Mouse (Mus musculus) T-helper 2 cell (primary cell): ENCODE measurements at regions not wholly inside any gene's neighbourhood (a gene's known extent, or its start where the extent isn't known, plus 50 kb on each side); places are given as distances from the start of the nearest gene placed in this dataset.
"Not testable (repeated sequence)": the region's sequence is repeated elsewhere in the genome, so short reads cannot be mapped to it uniquely, and the experiment has no call there.

Source experiments
- in situ Hi-C: fragments of 300-600 bp; cut with MboI, MseI; formaldehyde crosslinking; loops from one replicate; pipeline ENCODE4 v1.15.1; 2025; ENCODE audit warnings: high pct_unique_total_duplicates

DNA sequence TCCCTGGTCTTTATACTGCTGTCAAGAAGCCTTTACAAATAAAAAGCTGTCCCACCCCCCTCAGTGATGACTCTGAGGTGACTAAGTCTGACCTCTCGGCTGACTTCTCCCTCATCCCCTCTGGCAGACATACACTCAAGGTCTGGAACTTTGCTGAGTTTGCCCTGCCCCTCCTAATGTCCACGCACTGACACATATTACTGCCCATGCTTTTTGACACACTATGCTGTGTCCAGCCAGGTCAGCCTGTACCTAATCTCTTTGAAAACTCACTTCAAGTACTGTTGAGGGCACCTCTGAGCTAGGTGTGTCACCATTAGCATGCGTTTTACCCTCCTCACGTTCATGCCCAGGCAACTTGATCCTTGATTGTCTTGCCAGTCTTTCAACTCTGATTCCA is 164.9 kb upstream of the Frmd6 start:
- in situ Hi-C loops = no loop called here

DNA sequence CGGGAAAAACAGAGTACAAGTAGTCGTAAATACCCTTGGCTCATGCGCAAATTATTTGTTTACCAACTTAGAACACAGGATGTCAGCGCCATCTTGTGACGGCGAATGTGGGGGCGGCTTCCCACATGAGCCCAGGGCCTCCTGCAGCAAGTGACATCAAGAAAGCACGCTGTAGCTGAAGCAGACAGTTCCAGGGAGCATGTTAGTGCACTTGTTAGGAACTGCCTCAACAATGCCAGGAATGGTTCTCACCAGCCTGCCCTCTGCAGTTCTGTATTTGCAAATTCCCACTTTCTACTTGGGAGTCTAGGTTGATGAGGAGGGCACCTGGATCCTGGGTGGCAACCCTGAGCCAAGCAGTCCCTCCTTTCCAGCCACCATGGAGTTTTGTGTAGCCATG is 157.2 kb upstream of the Frmd6 start:
- in situ Hi-C loops = not testable (repeated sequence)

DNA sequence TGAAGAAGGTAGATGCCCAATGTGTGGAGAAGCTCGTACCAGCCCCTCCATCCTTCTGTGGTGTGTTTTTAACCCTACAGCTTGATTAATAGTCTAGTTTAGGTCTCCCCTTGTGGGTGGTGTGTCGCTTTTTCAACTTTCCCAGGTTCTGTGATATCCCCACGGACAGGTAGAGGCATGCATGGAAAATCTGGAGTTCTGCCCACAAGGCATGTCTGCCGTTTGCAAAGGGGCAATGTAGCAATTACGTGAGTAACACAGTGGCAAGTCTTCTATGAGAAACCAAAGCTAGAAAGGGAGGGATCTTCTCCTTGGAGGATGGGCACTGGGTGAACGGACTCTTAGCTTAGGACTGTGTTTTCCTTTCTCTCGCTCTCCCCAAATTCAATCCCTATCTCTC is 153.2 kb upstream of the Frmd6 start:
- in situ Hi-C loops = no loop called here

DNA sequence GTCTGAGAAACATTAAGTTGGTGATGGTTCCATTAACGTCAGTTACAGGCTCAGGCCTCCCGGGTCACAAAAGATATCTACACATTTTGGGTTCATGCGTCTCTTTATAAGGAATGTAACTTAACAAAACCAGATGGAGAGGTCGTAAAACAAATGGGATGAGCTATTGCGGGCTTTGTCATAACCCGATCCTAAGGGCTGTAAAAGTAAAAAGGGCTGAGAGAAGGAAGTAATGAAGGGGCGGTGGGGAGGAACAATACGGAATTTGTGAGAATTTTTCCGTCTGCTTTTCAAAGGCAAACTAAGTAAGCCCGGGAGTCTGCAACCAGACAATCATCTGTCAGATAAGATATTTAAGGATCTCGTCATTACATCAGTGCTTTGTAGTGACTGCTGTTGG is 152.1 kb upstream of the Frmd6 start:
- in situ Hi-C loops = no loop called here

- in situ Hi-C loops = no loop called here
Measured at GRCm38 (mm10) chr12:70674144-70674543, 151.2 kb upstream of the Frmd6 start.

DNA sequence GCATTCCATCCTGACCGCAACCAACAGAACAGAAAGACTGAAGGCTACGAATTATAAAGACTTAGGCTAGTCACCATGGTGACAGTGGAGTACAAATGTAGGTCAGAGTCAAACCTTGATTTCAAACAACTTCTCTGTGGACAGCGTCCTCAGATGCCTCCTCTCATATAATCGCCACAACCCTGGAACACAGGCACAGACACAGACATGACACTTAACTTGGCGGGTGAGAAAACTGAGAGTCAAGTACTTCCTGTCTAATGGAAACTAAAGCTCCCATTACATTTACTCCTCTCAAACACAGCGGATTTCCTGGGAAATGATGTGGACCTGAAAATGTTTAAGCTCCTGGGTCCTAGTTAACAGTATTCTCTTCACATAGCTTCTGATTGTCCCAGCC is 149.5 kb upstream of the Frmd6 start:
- in situ Hi-C loops = loop anchor here (25.0 kb wide), 1 partner anchor 1861 kb away; the partner anchor contains the start of gene Pcnx4

DNA sequence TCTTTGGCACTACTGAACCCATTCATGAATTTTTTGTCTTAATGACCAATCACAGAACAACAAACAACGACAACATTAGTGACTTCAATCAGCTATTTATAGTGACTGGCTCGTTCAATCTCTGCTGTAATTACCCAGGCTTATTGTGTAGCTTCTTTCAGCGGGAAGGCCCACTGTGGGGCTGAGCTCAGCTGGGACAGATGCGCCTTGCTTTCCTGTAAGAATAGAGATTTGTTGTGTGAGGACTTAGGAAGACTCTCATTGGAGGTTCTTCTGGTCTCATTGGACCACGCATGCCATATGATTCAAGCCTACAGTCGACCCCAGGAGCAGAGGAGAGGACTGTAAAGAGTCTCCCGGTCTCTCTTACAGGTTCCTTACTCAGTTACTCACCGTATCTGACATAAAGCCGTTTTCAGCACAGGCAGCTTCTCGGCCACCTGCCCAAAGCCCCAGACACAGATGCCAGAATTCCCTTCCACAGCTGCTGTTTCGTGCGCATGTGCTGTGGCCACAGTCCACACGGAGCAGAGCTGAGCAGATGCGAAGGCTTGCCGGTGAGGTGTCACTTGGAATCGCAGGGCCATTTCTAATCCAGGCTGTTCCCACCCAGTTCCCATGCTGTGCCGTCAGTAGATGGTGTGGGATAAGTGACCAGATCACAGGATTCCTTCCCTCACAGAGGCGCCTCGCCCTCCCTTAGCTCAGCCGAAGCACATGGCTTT is 145.5 kb upstream of the Frmd6 start:
- in situ Hi-C loops = loop anchor here (25.0 kb wide), 1 partner anchor 1857 kb away; the partner anchor contains the start of gene Pcnx4

DNA sequence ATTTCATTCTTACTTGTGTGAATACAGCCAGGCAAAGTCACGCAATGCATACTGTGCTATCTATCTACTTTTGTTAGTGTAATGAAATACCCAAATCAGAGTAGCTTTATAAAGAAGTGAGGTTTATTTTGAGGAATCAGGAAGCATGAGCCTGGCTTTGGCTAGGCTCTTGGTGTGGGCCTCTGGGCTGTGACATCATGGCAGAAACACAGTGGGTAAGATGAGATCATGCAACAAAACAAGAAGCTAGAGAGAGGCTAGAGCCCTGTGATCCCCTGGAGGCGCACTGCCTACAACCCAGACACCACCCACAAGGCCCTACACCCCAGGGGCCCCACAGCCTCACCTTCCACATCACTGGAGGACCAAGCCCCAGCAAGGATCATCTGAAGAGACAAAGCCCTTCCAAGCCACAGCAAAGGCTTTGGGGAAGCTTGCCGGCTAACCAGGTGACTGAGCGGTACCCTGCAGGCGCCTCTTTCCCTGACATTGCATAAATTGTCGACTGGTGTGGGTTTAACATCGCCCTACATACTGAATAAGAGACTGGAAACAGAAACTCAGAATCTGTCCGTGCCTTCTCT is 143.8 kb upstream of the Frmd6 start:
- in situ Hi-C loops = loop anchor here (25.0 kb wide), 1 partner anchor 1856 kb away; the partner anchor contains the start of gene Pcnx4

GRCm38 (mm10) chr12:70684354-70684753 is 141.0 kb upstream of the Frmd6 start:
- in situ Hi-C loops = loop anchor here (25.0 kb wide), 1 partner anchor 1853 kb away; the partner anchor contains the start of gene Pcnx4

DNA sequence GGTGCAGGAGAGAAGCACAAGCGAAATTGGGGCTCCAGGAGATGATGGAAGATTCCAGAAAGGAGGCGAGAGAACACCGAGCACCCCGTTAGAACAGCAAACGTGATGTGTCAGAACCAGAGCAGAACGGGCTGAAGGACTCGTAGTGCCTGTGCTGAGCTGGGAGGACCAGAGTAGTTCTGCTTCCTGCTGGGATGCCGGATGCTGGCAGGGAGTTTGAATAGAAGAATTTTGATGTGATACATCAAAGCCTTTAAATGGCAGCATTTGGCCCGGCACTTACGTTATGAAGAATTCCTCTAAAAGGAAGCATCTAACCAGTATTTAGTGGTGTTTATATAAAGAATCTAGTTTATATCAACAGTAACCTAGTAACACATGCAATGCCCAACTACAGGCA is 139.9 kb upstream of the Frmd6 start:
- in situ Hi-C loops = loop anchor here (25.0 kb wide), 1 partner anchor 1852 kb away; the partner anchor contains the start of gene Pcnx4

GRCm38 (mm10) chr12:70686337-70686736 is 139.0 kb upstream of the Frmd6 start:
- in situ Hi-C loops = loop anchor here (25.0 kb wide), 1 partner anchor 1851 kb away; the partner anchor contains the start of gene Pcnx4

DNA sequence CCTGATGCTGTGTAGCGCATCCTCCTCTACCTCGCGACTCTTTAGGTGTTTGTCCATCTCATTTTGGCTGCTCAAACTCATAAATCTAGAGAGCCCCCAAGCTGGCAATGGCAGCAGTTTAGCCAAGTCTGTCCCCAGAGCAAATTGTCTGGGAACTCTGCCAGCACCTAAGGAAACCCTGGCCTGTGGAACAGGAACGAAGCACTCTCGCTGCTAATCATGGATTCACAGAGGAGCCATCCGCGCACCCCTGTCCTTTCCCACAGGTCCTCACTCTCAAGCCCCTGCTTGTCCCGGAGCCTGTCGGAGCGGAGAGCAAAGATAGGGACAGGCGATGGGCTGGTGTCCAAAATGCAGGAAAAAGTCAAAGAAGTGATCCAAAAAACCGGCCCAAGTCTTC is 138.3 kb upstream of the Frmd6 start:
- in situ Hi-C loops = loop anchor here (25.0 kb wide), 1 partner anchor 1850 kb away; the partner anchor contains the start of gene Pcnx4

- in situ Hi-C loops = loop anchor here (25.0 kb wide), 1 partner anchor 1842 kb away; the partner anchor contains the start of gene Pcnx4
Measured at GRCm38 (mm10) chr12:70695162-70695561, 130.2 kb upstream of the Frmd6 start.

DNA sequence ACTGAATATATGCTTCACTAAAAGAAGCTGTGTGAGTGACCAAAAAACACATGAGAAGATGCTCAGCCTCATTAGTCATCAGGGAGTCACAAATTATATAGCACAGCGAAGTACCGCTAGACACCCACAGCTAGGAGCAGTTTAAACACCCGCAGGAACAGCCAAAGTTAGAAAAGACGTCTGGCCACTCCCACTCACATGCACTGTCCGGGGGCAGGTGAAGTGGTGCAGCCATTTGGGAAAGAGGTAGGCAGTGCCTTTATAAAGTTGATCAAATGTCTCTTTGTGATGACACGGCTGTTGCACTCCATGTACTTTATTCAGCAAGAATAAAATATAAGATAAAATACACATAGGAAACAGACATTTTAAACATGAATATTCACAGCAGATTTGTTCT is 129.1 kb upstream of the Frmd6 start:
- in situ Hi-C loops = loop anchor here (25.0 kb wide), 1 partner anchor 1841 kb away; the partner anchor contains the start of gene Pcnx4

DNA sequence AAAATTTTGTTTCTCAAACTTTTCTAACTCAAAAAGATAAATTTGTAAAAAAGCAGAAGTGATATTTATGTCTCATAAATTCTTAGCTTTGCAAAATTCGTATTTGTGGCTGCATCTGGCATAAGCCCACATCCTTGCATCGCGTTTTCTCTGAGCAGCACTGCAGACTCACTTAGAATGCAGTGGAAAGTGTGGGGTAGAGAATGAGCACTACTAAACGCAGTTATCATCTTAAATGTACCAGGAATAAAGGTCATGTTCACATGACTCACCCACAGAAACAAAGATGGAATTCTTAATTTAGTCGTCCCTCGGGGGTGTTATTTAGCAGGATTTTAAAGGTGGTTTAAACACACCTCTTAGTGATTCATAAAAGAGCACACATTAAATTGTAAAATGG is 126.8 kb upstream of the Frmd6 start:
- in situ Hi-C loops = loop anchor here (25.0 kb wide), 1 partner anchor 1839 kb away; the partner anchor contains the start of gene Pcnx4

DNA sequence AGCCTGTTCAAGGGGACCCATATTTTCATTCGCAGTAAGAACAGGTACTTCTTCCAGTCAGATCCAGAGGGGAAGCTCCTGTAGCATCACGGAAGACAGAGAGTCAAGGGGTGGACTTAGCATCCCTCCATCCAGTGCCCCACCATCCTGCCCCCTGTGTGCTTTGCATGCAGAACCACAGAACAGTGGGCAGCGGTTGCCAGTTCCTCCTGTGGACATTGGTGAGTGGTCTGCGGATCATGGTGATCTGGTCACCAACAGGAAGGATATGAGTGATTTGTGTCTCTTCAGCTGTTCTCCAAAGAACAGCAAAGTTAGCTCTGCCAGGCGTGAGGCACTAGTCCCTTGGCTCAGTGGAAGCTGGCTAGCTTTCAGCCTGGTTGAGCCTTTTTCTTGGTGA is 122.8 kb upstream of the Frmd6 start:
- in situ Hi-C loops = no loop called here

- in situ Hi-C loops = no loop called here
Measured at GRCm38 (mm10) chr12:70706806-70707628, 118.3 kb upstream of the Frmd6 start.

GRCm38 (mm10) chr12:70707629-70708289 is 117.6 kb upstream of the Frmd6 start:
- in situ Hi-C loops = no loop called here

DNA sequence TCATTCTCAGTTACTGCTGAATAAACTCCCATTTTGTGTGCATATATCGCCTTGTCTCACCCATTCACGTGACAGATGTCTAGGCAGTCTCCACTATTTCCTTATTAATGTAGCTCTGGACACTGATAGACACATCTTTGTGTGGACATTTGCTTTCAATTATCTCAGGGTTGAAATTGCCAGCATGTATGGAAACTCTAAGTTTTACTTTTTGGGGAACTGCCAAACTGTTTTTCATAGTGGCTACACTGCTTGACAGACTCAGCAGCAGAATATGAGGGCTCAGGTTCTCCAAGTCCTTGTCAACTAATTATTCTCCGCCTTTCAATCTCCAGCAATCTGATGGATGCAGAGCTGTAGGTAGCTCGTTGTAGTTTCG is 117.0 kb upstream of the Frmd6 start:
- in situ Hi-C loops = no loop called here

- in situ Hi-C loops = no loop called here
Measured at GRCm38 (mm10) chr12:70710311-70710710, 115.0 kb upstream of the Frmd6 start.

DNA sequence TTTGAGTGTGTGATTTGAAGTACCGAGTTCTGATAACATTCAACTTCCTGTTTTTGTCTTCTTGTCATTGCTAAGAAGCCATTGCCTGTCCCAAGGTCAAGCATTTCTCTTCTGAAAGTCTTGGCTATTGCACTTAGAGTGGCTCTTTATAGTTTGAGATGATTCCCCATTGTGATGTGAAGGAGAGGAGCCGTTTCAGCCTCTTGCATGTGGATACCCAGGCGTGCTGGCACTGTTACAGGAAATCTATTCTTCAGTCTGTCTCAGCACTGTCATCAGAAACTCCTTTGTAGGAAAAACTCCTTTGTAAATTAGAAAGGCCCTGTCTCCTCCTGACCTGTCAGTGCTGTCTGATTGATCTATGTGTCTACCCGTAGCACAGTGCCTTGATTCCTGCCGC is 114.3 kb upstream of the Frmd6 start:
- in situ Hi-C loops = no loop called here
